Mouse (Mus musculus) thymus, adult 2 months (tissue): Measurements from ENCODE around the gene Ntn4.

Source experiments
- CTCF ChIP-seq: fragments of 200-500 bp; IDR thresholded peaks from 2 replicates; pipeline ENCODE4 v1.5.1; 2012; ENCODE audit warnings: mild to moderate bottlenecking, control low read depth, low read length, moderate library complexity, borderline replicate concordance; ENCODE audit not compliant: control insufficient read depth, poor library complexity, insufficient read depth; ENCODE audit errors: extremely low read depth
- POLR2A ChIP-seq: fragments of 200-500 bp; IDR thresholded peaks from 2 replicates; pipeline ENCODE4 v1.6.1; 2012; ENCODE audit warnings: mild to moderate bottlenecking, low read length, control low read depth, moderate library complexity; ENCODE audit not compliant: control insufficient read depth, poor library complexity, insufficient read depth; ENCODE audit errors: extremely low read depth

DNA sequence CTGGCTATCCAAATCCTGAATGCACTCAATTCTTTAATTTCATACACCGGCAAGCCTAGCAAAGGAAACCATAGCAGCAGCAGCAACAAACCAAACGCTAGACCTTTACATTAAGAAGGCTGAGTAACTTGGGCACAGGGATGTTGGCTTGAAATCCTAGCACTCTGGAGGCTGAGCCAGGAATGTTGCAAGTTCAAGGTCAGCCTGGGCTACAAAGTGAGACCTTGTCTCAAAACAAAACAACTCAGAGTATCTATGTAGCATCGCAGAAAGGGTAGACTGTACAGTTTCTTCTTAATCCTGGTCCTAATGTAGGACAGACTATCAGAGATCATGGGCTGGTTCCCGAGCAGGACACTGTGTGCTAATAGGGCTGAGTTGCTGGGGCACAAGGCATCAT, 43.4 kb downstream of the Ntn4 start:
- TF ChIP-seq CTCF (no peak), POLR2A (no peak)
